Mouse (Mus musculus): Measurements from ENCODE around the gene Tcf7. TPM values are rescaled to one million over a fixed set of nuclear protein-coding genes. Genes with fewer than 3 reads are reported as not detected.
A peak's percentile ranks its signal among the peaks of the same experiment; 100 is the strongest.
"Not testable (repeated sequence)": the region's sequence is repeated elsewhere in the genome, so short reads cannot be mapped to it uniquely, and the experiment has no call there.

Tcf7 gene
- total RNA-seq, 2 experiments from 2014 or later, result 0.55 to 6.6 TPM

- peak in 1 of 2 experiments; percentile 22 for DNase-seq
These were observed 53.9 kb downstream of the Tcf7 start for GRCm38 (mm10) chr11:52228722-52229448.

- DNase-seq, result no peak
These were observed 55.2 kb downstream of the Tcf7 start for GRCm38 (mm10) chr11:52227466-52228226.

- DNase-seq, result no peak
These were observed 55.8 kb downstream of the Tcf7 start for GRCm38 (mm10) chr11:52227053-52227452.

GRCm38 (mm10) chr11:52225986-52226599, 56.7 kb downstream of the Tcf7 start:
- no peak for DNase-seq

GRCm38 (mm10) chr11:52223968-52224682, 58.7 kb downstream of the Tcf7 start:
- peak in 1 of 2 experiments; percentile 20 for DNase-seq

GRCm38 (mm10) chr11:52222891-52223290, 59.9 kb downstream of the Tcf7 start:
- peak in 1 of 2 experiments; percentile 34 for DNase-seq

GRCm38 (mm10) chr11:52221921-52222320, 60.9 kb downstream of the Tcf7 start:
- DNase-seq, result not testable (repeated sequence)

GRCm38 (mm10) chr11:52220282-52220681, 62.5 kb downstream of the Tcf7 start:
- DNase-seq, result peak; percentile 38 to 75

- no peak for DNase-seq
These were observed 68.9 kb downstream of the Tcf7 start, which contains the start of gene Olfr1371 for GRCm38 (mm10) chr11:52213887-52214286. TSS of gene Olfr1371 (minus strand) at chr11:52213987.

Other genes with a start within 250 kb of the Tcf7 start
- 10 to 100 TPM; 54.2 to 54.3 TPM for gene Ppp2ca, start 184.3 kb downstream of the Tcf7 start, total RNA-seq (2021)
- not detected for gene Olfr1373, start 137.5 kb downstream of the Tcf7 start, total RNA-seq (2021)
- not detected for gene Olfr1371, start 69.0 kb downstream of the Tcf7 start, total RNA-seq (2021)
- 100 to 1,000 TPM; 266 to 277 TPM for gene Skp1a, start 51.0 kb downstream of the Tcf7 start, total RNA-seq (2021)
- gene Vdac1, start 77.8 kb upstream of the Tcf7 start, total RNA-seq (2021), result 1,000 to 10,000 TPM; 1,073 to 1,213 TPM
- 10 to 100 TPM; 69.2 to 74.4 TPM for gene 9530068E07Rik, start 113.4 kb upstream of the Tcf7 start, total RNA-seq (2021)